Mouse (Mus musculus): ENCODE data around the gene Gm11437. TPM values are rescaled to one million over a fixed set of nuclear protein-coding genes. Genes with fewer than 3 reads are reported as not detected.
A peak's percentile ranks its signal among the peaks of the same experiment; 100 is the strongest.

The Gm11437 gene
- total RNA-seq, 2 experiments from 2014 or later, result not detected

DNA sequence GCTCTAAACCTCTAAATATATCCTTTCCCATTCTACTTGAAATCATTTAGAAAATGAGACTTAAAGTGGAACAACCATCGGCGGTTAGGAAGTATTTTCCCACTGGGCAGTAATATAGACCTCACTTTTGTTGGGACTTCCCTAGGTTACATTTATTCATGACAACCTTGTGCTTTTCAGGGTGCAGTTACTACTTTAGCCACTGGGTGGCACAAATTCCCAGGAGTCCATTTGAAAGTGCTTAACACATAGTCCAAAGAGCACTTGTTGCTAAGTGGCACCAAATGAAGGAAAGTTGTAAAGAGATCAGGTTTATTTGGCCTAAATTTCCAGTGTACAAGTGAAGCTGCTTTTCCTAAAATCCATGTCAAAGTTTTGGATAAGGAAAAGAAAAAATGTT is 25.5 kb downstream of the Gm11437 start:
- DNase-seq, result peak; percentile 75

DNA sequence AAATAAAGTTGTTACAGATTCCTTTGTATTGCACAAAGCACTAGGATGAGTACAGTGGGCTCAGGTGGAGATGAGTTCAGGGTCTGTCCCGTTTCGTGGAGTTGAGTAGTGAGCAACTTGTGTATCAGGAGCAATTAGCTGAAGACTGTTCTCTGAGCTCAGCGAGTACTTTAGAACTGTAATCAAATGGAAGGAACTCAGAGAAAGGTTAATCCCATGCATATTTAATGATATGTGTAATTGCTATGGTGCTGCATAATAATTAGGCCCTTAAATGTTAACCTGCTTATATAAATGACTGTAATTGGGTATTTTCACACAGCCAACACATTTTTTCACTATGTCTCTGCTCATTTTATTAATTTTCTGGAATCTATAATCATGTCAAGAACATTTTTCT is 30.8 kb downstream of the Gm11437 start:
- DNase-seq, result no peak

DNA sequence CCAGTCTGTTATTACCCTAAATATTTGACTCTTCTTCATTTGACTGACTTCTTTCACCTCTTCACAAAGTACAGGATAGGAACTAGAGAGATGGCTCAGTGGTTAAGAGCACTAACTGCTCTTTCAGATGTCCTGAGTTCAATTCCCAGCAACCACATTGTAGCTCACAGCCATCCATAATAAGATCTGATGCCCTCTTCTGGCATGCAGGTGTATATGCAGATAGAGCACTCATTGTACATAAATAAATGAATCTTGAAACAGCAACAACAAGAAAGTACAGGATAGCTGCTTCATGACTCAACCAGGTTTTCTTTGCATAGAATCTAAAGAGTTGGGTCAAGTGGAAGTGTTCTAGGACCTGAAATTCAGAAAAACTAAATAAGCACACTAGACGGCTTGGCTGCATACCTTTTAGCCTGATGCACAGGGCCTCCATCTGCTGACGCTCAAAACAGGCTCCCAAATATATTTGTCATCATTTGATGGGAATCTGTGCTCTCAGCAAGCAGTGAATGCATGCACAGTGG is 32.9 kb downstream of the Gm11437 start:
- DNase-seq, result no peak

DNA sequence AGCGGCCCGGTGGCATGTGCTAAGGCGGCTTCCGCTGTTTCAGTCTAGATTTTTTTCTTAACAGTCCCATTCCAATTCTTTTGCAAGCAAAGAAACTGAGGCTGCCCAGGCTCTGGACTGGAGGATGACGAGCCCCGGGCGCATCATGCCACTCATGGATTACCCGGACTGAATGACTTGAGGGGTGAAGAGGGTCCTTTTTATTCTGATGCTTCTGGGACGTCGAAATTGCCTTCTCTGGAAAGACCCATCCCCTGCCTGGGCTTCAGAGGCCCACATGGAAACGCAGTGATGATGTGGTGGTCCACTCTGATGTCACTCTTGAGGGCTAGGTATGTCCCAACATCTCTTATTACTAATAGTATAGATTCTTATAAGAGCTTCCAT is 37.5 kb downstream of the Gm11437 start:
- DNase-seq, result no peak

DNA sequence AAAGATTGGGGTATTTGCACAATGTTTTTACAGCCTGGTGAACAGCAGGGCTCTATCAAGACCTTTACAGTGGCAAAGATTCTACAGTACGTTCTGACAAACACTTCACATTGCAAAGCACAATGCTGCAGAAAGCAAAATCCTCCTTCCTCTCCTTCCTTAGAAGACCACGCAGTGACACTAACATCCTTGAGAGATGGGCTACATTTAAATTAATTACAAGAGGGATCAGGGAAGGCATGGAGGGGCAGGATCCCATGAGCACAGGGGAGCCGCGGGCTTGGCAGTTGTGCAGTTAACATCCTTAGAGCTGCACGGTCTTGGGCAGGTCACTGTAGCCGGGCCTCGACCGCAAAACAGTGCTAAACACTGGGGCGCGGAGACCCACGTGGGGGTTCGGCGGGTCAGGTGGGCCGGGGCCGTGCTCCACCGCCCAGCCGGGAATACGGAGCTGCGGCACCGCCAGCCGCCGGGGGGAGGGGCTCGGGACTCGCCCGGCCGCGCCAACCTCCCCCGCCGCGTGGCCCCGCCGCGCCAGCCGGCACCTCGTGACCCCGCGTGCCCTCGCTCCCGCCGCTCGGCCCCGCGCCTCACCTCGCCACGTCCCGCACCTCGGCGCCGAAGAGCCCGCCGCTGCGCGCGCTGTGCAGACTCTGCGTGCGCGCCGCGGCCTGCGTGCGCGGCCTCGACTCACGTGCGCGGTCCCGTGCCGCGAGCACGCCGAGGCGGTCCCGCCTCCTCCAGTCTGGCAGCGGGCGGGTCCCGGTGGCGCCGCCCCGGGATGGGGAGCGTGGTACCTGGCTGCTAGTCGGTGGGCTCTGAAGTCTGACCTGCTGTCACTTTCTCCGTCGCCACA is 38.1 kb downstream of the Gm11437 start, which contains the start of the genes Tada2a and Acaca:
Gene Tada2a (minus strand): TSS at position 658 of the 856 bp plus-strand sequence.
Gene Acaca (plus strand): TSS at position 730 of the 856 bp plus-strand sequence.
- DNase-seq, result peak; percentile 88

DNA sequence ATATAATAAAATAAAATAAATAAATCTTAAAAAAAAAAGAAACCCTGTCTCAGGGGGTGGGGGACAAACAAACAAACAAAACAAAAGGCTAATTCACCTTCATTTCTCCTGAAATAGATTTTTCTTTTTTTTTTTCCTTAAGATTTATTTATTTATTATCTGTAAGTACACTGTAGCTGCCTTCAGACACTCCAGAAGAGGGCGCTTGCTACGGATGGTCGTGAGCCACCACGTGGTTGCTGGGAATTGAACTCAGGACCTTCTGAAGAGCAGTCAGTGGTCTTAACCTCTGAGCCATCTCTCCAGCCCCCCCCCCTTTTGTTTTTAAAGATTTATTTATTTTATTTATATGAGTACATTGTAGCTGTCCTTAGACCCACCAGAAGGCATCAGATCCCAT is 39.3 kb downstream of the Gm11437 start:
- DNase-seq, result no peak

DNA sequence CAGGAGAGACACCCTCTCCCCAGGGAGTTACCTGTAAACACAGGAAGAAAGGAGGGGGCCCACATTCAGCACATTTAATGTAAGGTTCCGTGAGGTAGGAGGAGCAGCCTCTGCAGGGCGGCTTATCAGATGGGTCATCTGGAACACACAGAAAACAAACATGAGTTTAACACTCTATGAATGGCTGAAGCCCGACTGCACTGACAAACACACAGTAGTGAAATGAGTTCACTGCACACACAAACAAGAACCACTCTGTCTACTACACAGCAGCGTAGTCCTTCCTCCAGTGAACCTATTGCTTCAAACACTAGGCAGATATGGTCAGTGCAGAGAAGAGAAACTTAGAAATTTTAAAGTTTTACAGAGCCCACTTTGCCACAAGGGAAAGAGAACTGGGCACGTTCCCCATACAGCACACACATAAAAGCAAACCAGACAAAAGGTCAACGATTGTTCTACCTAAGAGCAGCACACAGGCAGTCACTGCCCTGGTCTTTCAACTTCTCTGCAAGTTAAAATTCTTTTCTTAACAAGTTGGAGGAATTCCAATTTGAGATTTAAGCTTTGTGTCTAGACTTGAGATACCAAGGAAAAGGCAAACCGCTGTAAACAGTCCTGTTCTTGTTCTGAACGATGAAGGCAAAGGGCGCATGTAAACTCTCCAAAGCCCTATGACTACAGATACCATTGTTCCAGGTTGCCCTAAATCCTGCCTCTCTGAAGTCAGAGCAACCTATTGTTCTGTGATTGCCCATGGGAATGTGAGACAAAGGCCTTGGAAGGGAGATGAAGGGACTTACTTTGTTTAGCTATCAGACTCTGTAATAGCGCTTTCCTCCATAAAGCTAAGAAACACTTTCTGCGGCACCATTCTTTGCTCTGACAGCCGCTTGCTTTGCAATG is 46.0 kb downstream of the Gm11437 start:
- DNase-seq, result no peak

DNA sequence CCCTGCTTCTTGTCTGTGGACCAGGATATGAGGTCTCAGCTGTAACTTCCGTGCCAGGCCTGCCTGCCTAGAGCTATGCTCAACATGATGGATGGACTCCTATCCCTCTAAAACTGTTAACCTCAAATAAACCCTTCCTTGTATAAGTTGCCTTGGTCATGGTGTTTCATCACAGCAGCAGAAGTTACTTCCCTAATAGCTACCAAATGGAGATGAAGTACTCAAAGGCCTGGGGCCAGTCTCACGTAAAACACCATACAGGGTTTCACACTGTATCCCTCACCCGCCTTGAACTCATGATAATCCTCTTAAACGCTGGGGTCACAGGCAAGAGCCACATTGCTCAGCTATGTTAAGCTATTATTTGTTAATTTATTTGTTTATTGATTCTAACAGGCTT is 49.8 kb downstream of the Gm11437 start:
- DNase-seq, result no peak

DNA sequence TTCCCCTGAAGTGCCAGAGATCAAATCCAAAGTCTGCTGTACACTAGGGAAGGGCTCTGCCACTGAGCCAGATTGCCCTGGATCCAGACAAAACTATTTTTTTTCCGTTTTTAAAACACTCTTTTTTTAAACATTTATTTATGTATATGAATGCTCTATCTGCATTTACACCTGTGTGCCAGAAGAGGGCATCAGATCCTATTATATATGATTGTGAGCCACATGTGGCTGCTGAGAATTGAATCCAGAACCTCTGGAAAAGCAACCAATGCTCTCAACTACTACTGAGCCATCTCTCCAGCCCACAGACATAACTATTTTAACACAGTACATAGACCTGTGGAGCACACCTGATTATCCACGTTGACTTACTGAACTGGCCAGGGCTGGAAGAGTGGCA is 51.1 kb downstream of the Gm11437 start:
- DNase-seq, result no peak

DNA sequence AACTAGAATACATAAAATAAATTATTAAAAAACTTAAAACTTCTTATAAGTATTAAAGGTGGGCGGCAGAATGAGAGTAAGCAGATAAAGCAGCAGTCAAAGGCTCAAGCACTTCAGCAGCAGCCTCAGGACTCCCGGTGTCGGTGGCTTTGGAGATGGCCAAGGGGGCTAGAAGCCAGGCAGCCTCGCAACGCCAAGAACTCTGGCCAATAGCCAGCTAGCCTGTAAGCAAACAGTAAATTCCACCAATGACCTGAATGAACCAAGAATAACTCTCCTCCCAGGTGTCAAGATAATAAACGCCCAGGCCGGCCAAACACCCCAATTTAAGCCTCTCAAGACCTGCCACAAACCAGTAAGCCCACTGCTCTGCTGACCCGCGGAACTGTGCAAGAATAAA is 51.6 kb downstream of the Gm11437 start:
- DNase-seq, result peak; percentile 54

DNA sequence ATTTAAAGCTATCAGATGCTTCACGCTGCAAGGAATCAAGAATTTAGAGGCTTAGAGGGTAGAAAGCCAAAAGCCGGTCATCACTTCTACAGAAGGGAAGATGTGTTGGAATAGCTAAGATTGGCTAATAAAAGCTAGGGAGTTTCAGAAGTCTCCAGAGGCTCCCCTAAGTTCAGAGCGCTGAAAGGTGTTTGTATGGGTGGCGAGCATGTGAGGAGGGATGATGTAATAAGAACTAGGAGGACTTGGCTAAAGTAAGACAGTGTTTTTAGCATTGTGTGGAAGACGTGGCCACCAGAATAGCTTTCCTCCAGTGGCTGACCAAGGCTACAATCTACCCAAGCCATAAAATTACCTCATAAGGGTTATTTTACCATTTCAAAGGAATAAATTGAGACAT is 53.7 kb downstream of the Gm11437 start:
- no peak for DNase-seq

DNA sequence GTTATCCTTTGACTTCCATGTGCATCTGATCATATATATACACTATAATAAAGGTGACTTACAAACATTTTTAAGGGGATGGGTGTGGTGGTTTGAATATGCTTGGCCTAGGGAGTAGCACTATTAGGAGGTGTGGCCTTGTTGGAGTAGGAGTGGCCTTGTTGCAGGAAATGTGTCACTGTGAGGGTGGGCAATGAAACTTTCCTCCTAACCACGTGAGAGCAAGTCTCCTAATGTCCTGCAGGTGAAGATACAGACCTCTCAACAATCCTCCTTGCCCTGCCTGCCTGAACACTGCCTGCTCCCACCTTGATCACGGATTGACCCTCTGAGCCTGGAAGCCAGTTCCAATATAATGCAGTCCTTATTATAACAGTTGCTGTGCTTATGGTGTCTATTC is 60.1 kb downstream of the Gm11437 start:
- no peak for DNase-seq

DNA sequence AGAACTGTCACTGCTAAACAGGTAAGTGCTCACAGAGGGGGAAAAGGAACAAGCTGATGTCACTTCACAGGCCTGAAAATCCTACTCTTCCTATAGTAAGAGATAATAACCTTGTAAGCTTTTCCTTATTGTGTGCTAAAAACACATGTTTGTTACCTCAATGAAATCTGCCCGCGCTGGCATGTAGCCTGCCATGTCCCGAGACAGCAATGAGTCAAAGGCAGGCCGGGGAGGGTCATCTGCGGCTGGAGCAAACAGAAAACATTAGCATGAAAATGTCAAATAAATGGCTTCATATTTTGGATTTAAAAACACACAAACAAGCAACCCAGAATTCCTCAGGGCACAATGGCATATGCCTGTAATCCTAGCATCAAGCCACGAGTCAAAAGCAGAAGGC is 63.2 kb downstream of the Gm11437 start:
- peak; percentile 36 for DNase-seq

DNA sequence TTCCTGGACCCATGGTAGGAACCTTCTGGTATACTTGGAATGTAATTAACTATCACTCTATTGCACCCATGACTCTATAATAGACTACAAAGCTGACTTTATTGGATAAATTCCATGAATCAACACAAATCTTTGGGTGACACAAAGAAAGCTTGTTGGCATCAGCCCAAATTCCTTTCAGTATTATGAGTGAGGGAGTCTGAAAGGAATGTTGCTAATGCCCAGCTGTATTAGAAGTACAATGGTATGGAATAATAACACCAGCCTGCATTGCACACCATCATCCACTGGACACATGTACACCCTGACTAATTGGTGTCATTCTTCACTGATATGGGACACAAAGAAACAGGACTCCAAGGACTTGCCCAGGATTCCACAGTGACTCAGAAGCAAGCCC is 66.1 kb downstream of the Gm11437 start:
- no peak for DNase-seq

Other genes starting within 250 kb of the Gm11437 start
- gene Ddx52, start 225.4 kb downstream of the Gm11437 start, total RNA-seq (2021), result 10 to 100 TPM; 18.3 to 18.6 TPM
- gene Synrg, start 203.0 kb downstream of the Gm11437 start, total RNA-seq (2021), result 10 to 100 TPM; 31.3 to 36.1 TPM
- gene Dusp14, start 98.2 kb downstream of the Gm11437 start, total RNA-seq (2021), result 1 to 10 TPM; 3.0 to 4.0 TPM
- 10 to 100 TPM; 12.3 to 15.1 TPM for gene Tada2a, start 37.9 kb downstream of the Gm11437 start, total RNA-seq (2021)
- gene Acaca, start 37.8 kb downstream of the Gm11437 start, total RNA-seq (2021), result 10 to 100 TPM; 67.7 to 78.5 TPM

Measured in adrenal gland, postnatal 10 days (tissue).